Mouse (Mus musculus) inflammation-experienced regulatory T-cells (primary cell): ENCODE measurements around the gene Zc3hav1l. TPM values are rescaled to one million over a fixed set of nuclear protein-coding genes. Genes with fewer than 3 reads are reported as not detected.

ENCODE experiments used
- polyA plus RNA-seq, 2 experiments: library from polyadenylated mRNA; unstranded; fragments of 100-300 nt; shearing (Covaris generic); gene quantifications; one replicate each; pipeline ENCODE4 v1.2.1; 2017

Gene Zc3hav1l
- polyA plus RNA-seq: 1 to 10 TPM in 1 of 2 experiments, under 1 TPM in 1; 0.42 to 3.8 TPM

DNA sequence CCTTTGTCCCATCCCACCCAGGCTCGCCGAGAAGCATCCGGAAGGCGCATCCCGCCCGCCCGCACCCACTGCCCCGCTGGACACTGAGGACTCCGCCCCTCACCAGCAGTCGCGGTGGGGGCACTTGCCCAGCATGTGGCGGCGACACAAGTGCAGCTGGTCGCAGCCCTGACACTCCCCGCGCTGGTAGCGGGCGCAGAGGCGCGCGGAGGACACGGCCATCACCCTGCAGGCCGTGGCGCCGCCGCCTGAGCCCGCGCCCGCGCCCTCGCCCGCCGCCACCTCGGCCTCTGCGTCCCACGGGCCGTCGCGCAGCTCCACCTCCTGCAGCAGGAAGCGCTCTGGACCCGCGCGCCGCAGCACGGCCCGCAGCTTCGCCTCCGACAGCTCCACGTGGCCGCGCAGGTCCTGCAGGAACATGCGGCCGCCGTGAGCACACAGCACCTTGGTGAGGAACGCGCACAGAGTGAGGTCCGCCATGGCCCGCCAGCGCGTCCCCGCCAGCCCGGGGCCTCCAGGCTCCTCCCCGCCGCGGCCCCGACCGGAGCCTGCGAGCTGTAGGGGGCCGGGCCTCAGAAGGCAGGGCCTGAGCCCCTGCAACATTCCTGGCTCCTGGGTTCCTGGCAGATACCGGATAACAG, at the start of gene Zc3hav1l:
Gene Zc3hav1l, minus strand, starts transcription at position 499 of the 641 bp plus-strand sequence.

GRCm38 (mm10) chr6:38253736-38254641, 45.1 kb downstream of the Zc3hav1l start, which contains the start of gene D630045J12Rik:
D630045J12Rik (minus strand) TSS chr6:38254009.

Other genes with a start within 250 kb of the Zc3hav1l start
- not detected for gene Tmem213, start 190.0 kb downstream of the Zc3hav1l start, polyA plus RNA-seq
- gene Atp6v0a4, start 174.7 kb downstream of the Zc3hav1l start, polyA plus RNA-seq: 1 to 10 TPM in 1 of 2 experiments, under 1 TPM in 1; 0.36 to 1.9 TPM
- gene D630045J12Rik, start 45.2 kb downstream of the Zc3hav1l start, polyA plus RNA-seq: under 1 TPM; 0.25 to 0.78 TPM
- 10 to 100 TPM; 94.3 to 95.8 TPM for gene Zc3hav1, start 55.3 kb upstream of the Zc3hav1l start, polyA plus RNA-seq
- 1 to 10 TPM in 1 of 2 experiments, under 1 TPM in 1; 0.47 to 5.5 TPM for gene Ttc26, start 82.2 kb upstream of the Zc3hav1l start, polyA plus RNA-seq
- 10 to 100 TPM; 26.6 to 30.4 TPM for gene Ubn2, start 134.7 kb upstream of the Zc3hav1l start, polyA plus RNA-seq
- 10 to 100 TPM; 43.4 to 53.3 TPM for gene Fmc1, start 234.2 kb upstream of the Zc3hav1l start, polyA plus RNA-seq